Mouse (Mus musculus): ENCODE results near the gene Klf7. TPM values are rescaled to one million over a fixed set of nuclear protein-coding genes. Genes with fewer than 3 reads are reported as not detected.
"Not testable (repeated sequence)": the region's sequence is repeated elsewhere in the genome, so short reads cannot be mapped to it uniquely, and the experiment has no call there.

Klf7 gene
- polyA plus RNA-seq, 1 experiment from 2014 or later = 33.1 TPM

- DNase-seq (ENCODE audit: low spot score) = no peak
- Histone ChIP-seq H3K4me1 (replicated peaks; ENCODE audit: control insufficient read depth, insufficient read depth, low read length) (peaks cover 18% of the 10 kb centered on the region; the same call in 1 of the 2 replicates), H3K36me3 (ENCODE audit: control insufficient read depth, insufficient read depth, low read length) (no peaks in the 10 kb centered on the region), H3K27ac (ENCODE audit: low read depth) (no peak overlapping the region), H3K4me3 (ENCODE audit: low read depth, low read length) (no peak overlapping the region), H3K9me3 (ENCODE audit: control insufficient read depth, low read length) (no peaks in the 10 kb centered on the region), H3K4me2 (ENCODE audit: low read length) (no peak overlapping the region), H3K9ac (ENCODE audit: low read length) (no peak overlapping the region), H3K27me3 (replicated peaks; ENCODE audit: control insufficient read depth, insufficient read depth, low read length) (no peaks in the 10 kb centered on the region)
- 83% methylated on average over 3 of the region's 3 CpGs for WGBS
- no peak for ATAC-seq (replicated peaks; ENCODE audit: low FRiP score, low TSS enrichment, low read depth)
Observed at GRCm38 (mm10) chr1:64114579-64114978, 7.5 kb downstream of the Klf7 start.

- not testable (repeated sequence) for H3K36me3 ChIP-seq (ENCODE audit: control insufficient read depth, insufficient read depth, low read length); H3K4me2 ChIP-seq (ENCODE audit: low read length); H3K27ac ChIP-seq (ENCODE audit: low read depth); H3K4me3 ChIP-seq (ENCODE audit: low read depth, low read length); H3K27me3 ChIP-seq (replicated peaks; ENCODE audit: control insufficient read depth, insufficient read depth, low read length); ATAC-seq (replicated peaks; ENCODE audit: low FRiP score, low TSS enrichment, low read depth); H3K9ac ChIP-seq (ENCODE audit: low read length); DNase-seq (ENCODE audit: low spot score); H3K9me3 ChIP-seq (ENCODE audit: control insufficient read depth, low read length)
- peaks cover 19% of the 10 kb centered on the region for H3K4me1 ChIP-seq (replicated peaks; ENCODE audit: control insufficient read depth, insufficient read depth, low read length)
- WGBS = 87% methylated on average over 3 of the region's 3 CpGs
Observed at GRCm38 (mm10) chr1:64108653-64109052, 13.4 kb downstream of the Klf7 start.

GRCm38 (mm10) chr1:64107526-64107925, 14.6 kb downstream of the Klf7 start:
- WGBS = 59% methylated on average over 7 of the region's 7 CpGs
- Histone ChIP-seq H3K4me1 (replicated peaks; ENCODE audit: control insufficient read depth, insufficient read depth, low read length) (peaks cover 19% of the 10 kb centered on the region), H3K27ac (ENCODE audit: low read depth) (no peak overlapping the region)

GRCm38 (mm10) chr1:64106127-64106526, 16.0 kb downstream of the Klf7 start:
- Histone ChIP-seq H3K36me3 (ENCODE audit: control insufficient read depth, insufficient read depth, low read length) (peaks cover 8% of the 10 kb centered on the region; the same call in 1 of the 2 replicates), H3K9ac (ENCODE audit: low read length) (no peak overlapping the region), H3K27me3 (replicated peaks; ENCODE audit: control insufficient read depth, insufficient read depth, low read length) (no peaks in the 10 kb centered on the region), H3K4me3 (ENCODE audit: low read depth, low read length) (no peak overlapping the region), H3K27ac (ENCODE audit: low read depth) (peak overlapping the region; percentile 64), H3K9me3 (ENCODE audit: control insufficient read depth, low read length) (no peaks in the 10 kb centered on the region), H3K4me2 (ENCODE audit: low read length) (peak overlapping the region; percentile 20; the same call in 1 of the 2 replicates), H3K4me1 (replicated peaks; ENCODE audit: control insufficient read depth, insufficient read depth, low read length) (peaks cover 23% of the 10 kb centered on the region)
- DNase-seq (ENCODE audit: low spot score) (no peak), ATAC-seq (replicated peaks; ENCODE audit: low FRiP score, low TSS enrichment, low read depth) (peak; percentile 61; the same call in 1 of the 2 replicates)
- 8% methylated on average over 5 of the region's 5 CpGs for WGBS

More at GRCm38 (mm10) chr1:64107526-64107925, 14.6 kb downstream of the Klf7 start:
- DNase-seq (ENCODE audit: low spot score) (no peak), ATAC-seq (replicated peaks; ENCODE audit: low FRiP score, low TSS enrichment, low read depth) (no peak)
- Histone ChIP-seq H3K36me3 (ENCODE audit: control insufficient read depth, insufficient read depth, low read length) (peaks cover 8% of the 10 kb centered on the region; the same call in 1 of the 2 replicates), H3K4me2 (ENCODE audit: low read length) (no peak overlapping the region), H3K9ac (ENCODE audit: low read length) (no peak overlapping the region), H3K9me3 (ENCODE audit: control insufficient read depth, low read length) (no peaks in the 10 kb centered on the region), H3K4me3 (ENCODE audit: low read depth, low read length) (no peak overlapping the region), H3K27me3 (replicated peaks; ENCODE audit: control insufficient read depth, insufficient read depth, low read length) (no peaks in the 10 kb centered on the region)

- 76% methylated on average over 7 of the region's 7 CpGs for WGBS
- Histone ChIP-seq H3K36me3 (ENCODE audit: control insufficient read depth, insufficient read depth, low read length) (peaks cover 8% of the 10 kb centered on the region; the same call in 1 of the 2 replicates), H3K27me3 (replicated peaks; ENCODE audit: control insufficient read depth, insufficient read depth, low read length) (no peaks in the 10 kb centered on the region), H3K4me2 (ENCODE audit: low read length) (no peak overlapping the region), H3K9ac (ENCODE audit: low read length) (no peak overlapping the region), H3K4me1 (replicated peaks; ENCODE audit: control insufficient read depth, insufficient read depth, low read length) (peaks cover 23% of the 10 kb centered on the region), H3K9me3 (ENCODE audit: control insufficient read depth, low read length) (no peaks in the 10 kb centered on the region), H3K27ac (ENCODE audit: low read depth) (peak overlapping the region; percentile 64), H3K4me3 (ENCODE audit: low read depth, low read length) (no peak overlapping the region)
- DNase-seq (ENCODE audit: low spot score) (peak; percentile 62), ATAC-seq (replicated peaks; ENCODE audit: low FRiP score, low TSS enrichment, low read depth) (peak; percentile 89)
Observed at GRCm38 (mm10) chr1:64105181-64105646, 16.9 kb downstream of the Klf7 start.

- Histone ChIP-seq H3K36me3 (ENCODE audit: control insufficient read depth, insufficient read depth, low read length) (peaks cover 8% of the 10 kb centered on the region; the same call in 1 of the 2 replicates), H3K4me3 (ENCODE audit: low read depth, low read length) (no peak overlapping the region), H3K27me3 (replicated peaks; ENCODE audit: control insufficient read depth, insufficient read depth, low read length) (no peaks in the 10 kb centered on the region), H3K4me2 (ENCODE audit: low read length) (no peak overlapping the region), H3K27ac (ENCODE audit: low read depth) (peak overlapping the region; percentile 30; the same call in 1 of the 2 replicates), H3K9me3 (ENCODE audit: control insufficient read depth, low read length) (no peaks in the 10 kb centered on the region), H3K9ac (ENCODE audit: low read length) (no peak overlapping the region), H3K4me1 (replicated peaks; ENCODE audit: control insufficient read depth, insufficient read depth, low read length) (peaks cover 23% of the 10 kb centered on the region)
- DNase-seq (ENCODE audit: low spot score) (no peak), ATAC-seq (replicated peaks; ENCODE audit: low FRiP score, low TSS enrichment, low read depth) (peak; percentile 29; the same call in 1 of the 2 replicates)
- 59% methylated on average over 3 of the region's 3 CpGs for WGBS
Observed at GRCm38 (mm10) chr1:64104665-64105064, 17.4 kb downstream of the Klf7 start.

- Histone ChIP-seq H3K9ac (ENCODE audit: low read length) (no peak overlapping the region), H3K4me3 (ENCODE audit: low read depth, low read length) (no peak overlapping the region), H3K27me3 (replicated peaks; ENCODE audit: control insufficient read depth, insufficient read depth, low read length) (no peaks in the 10 kb centered on the region), H3K9me3 (ENCODE audit: control insufficient read depth, low read length) (no peaks in the 10 kb centered on the region), H3K4me1 (replicated peaks; ENCODE audit: control insufficient read depth, insufficient read depth, low read length) (peaks cover 15% of the 10 kb centered on the region), H3K4me2 (ENCODE audit: low read length) (no peak overlapping the region), H3K27ac (ENCODE audit: low read depth) (no peak overlapping the region), H3K36me3 (ENCODE audit: control insufficient read depth, insufficient read depth, low read length) (peaks cover 8% of the 10 kb centered on the region; the same call in 1 of the 2 replicates)
- ATAC-seq (replicated peaks; ENCODE audit: low FRiP score, low TSS enrichment, low read depth) (no peak), DNase-seq (ENCODE audit: low spot score) (no peak)
- 60% methylated on average over 3 of the region's 3 CpGs for WGBS
Observed at GRCm38 (mm10) chr1:64101331-64101730, 20.8 kb downstream of the Klf7 start.

GRCm38 (mm10) chr1:64098800-64099199, 23.3 kb downstream of the Klf7 start:
- Histone ChIP-seq H3K27me3 (replicated peaks; ENCODE audit: control insufficient read depth, insufficient read depth, low read length) (no peaks in the 10 kb centered on the region), H3K9me3 (ENCODE audit: control insufficient read depth, low read length) (no peaks in the 10 kb centered on the region), H3K27ac (ENCODE audit: low read depth) (no peak overlapping the region), H3K4me1 (replicated peaks; ENCODE audit: control insufficient read depth, insufficient read depth, low read length) (peaks cover 11% of the 10 kb centered on the region), H3K4me2 (ENCODE audit: low read length) (no peak overlapping the region), H3K4me3 (ENCODE audit: low read depth, low read length) (no peak overlapping the region), H3K36me3 (ENCODE audit: control insufficient read depth, insufficient read depth, low read length) (peaks cover 1% of the 10 kb centered on the region; the same call in 1 of the 2 replicates), H3K9ac (ENCODE audit: low read length) (no peak overlapping the region)
- WGBS = 64% methylated on average over 4 of the region's 4 CpGs
- no peak for ATAC-seq (replicated peaks; ENCODE audit: low FRiP score, low TSS enrichment, low read depth)
- no peak for DNase-seq (ENCODE audit: low spot score)
